Mouse (Mus musculus) adrenal gland, postnatal 4 days (tissue): ENCODE data around the gene Fbxw8. TPM values are rescaled to one million over a fixed set of nuclear protein-coding genes. Genes with fewer than 3 reads are reported as not detected.

ENCODE experiments used
- DNase-seq, 2 experiments: peaks; one replicate each; pipeline ENCODE4 v3.0.0; 2021 to 2022; ENCODE audit warnings: low spot score in 2 of 2, mixed read lengths in 2 of 2
- long read RNA-seq, 2 experiments: library from polyadenylated mRNA; stranded (forward); transcript quantifications; one replicate each; pipeline ENCODE4 v2.0.0; 2021
- total RNA-seq, 2 experiments: library from RNA; stranded (reverse); gene quantifications; 2 replicates each; pipeline ENCODE4 v1.2.3; 2021

The Fbxw8 gene
- 10 to 100 TPM; 53.7 to 62.5 TPM for total RNA-seq
- long read RNA-seq, experiment 1, full-length matches to known transcripts, result 64 of 96 reads
- long read RNA-seq, experiment 1, partial matches to known transcripts, result 13 of 96 reads
- long read RNA-seq, experiment 1, other reads (novel, unspliced or antisense), result 19 of 96 reads
- long read RNA-seq, experiment 2, full-length matches to known transcripts, result 83 of 118 reads
- long read RNA-seq, experiment 2, partial matches to known transcripts, result 17 of 118 reads
- long read RNA-seq, experiment 2, other reads (novel, unspliced or antisense), result 18 of 118 reads

DNA sequence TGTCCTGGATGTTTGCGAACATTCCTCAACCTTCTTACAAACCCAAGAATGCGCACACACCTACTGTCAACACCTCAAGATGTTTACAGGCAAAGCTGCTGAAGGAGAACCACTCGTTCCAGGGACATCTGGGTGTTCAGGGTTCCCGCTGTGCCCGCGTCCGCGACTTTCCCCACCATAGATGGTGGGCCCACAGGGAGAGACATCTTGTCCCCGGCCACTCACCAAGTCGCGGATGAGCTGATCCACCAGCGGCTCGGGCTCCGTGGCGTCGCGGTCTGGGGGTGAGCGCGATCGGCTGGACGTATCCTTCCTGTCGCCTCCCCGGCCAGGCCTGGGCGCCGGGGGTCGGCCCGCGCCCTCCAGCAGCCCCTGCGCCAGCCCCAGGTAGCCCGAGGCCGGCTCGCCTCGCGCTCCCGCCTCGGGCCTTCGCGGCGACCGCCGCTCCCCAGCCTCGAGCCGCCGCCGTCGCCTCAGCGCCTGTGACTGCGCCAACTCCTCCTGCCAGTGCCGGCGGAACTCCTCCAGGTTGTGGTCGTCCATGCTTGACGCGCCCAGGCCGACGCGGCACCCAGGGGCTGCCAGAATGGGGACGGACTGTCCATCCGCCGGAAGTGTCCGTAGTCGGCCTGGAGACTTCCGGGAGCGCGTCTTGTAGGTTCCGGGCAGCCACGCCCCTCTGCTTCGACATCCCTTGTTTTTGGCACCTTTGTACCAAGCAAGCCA, at the start of gene Fbxw8:
Gene Fbxw8 (minus strand): TSS at position 626 of the 726 bp plus-strand sequence.
- DNase-seq, result peak; percentile 79 to 80

DNA sequence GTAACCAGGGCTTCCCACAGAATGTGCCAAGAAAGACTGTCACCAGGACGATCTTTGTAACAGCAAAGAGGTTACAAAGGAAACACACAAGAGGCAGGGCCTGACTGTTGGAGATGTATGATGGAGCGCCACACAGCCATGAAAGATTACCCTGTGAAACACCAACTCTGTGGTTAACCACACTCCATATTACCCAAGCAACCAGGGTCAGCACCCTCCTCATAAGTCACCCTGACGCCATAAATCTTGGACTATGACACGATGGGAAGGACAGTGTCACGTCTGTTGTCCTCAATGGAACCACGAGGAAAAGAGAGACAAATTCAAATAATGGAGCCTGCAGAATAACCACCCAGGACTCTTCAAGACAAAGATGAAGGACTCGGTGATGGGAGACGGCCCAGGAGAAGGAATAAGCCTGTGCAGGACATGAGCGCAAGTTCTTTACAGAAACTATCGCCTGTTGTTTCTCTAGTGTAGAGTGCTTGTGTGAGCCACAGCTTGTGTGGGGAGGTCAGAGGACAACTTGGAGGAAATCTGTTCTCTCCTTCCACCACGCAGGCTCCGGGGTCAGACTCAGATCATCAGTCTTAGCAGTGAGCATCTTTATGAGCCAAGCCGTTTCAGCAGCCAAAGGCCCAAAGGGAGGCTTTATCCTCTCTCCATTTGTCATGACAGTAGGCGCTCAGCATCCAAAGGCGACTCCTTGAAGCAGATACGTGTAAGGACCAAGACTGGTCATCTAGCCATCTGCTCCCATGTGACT, 49.6 kb upstream of the Fbxw8 start:
- DNase-seq, result no peak

- DNase-seq, result no peak
Observed at GRCm38 (mm10) chr5:118199670-118200069, 44.4 kb upstream of the Fbxw8 start.

GRCm38 (mm10) chr5:118197421-118197820, 42.2 kb upstream of the Fbxw8 start:
- DNase-seq, result no peak

DNA sequence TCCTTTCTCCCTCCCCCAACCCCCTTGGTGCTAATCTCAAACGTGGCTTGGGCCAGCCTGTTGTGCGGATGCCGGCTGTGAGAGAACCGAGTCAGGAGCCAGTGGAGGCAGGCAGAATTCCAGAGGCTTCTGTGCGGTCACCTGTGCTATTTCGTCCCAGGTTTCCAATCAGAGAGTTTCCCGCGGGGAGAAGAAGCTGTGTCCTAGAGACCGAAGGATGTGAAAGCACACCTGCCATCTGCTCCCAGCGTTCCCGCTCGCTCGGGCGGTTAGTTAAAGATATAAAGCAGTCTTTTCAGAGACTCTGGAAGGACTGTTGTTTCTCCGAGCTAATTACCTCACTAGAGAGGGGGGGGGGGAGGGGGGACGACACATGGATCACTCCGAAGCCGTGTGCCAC, 37.0 kb upstream of the Fbxw8 start:
- DNase-seq, result no peak

GRCm38 (mm10) chr5:118190491-118190890, 35.2 kb upstream of the Fbxw8 start:
- no peak for DNase-seq

- DNase-seq, result no peak
Observed at GRCm38 (mm10) chr5:118188356-118188755, 33.1 kb upstream of the Fbxw8 start.

DNA sequence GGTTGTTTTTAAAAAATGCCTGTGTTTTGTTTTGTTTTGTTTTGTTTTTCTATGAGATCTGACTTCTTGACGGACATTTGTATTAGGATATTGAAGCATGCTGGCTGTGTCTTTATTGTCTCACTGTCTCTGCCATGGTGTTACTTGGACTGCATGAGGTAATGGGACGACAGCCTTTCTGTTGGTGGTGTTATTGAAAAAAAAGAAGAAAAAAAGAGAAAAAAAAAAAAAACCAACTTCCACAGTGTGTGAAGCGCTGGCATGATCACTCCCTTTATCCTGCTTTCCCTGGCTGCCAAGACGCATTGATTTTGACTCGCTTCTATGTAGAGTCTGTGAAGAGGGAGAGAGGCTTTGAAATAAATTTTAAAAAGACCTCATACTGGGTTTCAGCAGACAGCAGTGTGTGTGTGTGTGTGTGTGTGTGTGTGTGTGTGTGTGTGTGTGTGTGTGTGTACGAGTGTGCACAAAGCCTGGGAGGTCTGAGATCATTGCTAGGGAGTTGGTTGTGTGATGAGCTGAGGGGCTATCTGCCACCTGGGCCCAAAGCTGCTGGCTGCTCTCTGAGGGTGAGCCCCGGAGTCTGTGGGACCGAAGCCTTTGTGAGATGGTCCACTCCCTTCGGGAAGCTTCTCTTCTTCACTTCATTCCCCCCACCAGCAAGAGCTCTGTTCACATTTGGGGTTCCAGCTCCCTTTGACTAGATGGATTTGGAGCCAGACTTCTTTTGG, 31.8 kb upstream of the Fbxw8 start:
- no peak for DNase-seq

DNA sequence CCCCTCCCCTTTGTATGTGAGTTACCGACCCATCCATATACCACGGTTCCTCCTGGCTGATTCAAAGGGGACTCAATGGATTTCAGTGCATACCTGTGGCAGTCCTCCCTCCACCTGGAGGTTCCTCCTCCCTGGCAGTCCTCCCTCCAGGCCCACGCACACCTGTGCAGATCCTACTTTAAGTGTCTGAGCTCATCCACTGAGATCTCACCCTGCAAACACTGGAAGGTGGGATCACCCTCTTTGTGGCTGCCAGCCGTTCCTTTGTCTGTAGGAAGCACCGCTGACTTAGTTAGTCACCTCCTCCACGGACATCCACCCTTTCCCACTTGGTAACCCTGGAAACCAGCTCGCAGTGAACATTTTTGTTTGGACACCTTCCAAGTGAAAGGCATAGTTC, 22.4 kb upstream of the Fbxw8 start:
- no peak for DNase-seq

- DNase-seq, result no peak
Observed at GRCm38 (mm10) chr5:118175137-118175536, 19.9 kb upstream of the Fbxw8 start.

- no peak for DNase-seq
Observed at GRCm38 (mm10) chr5:118174310-118175009, 19.2 kb upstream of the Fbxw8 start.

GRCm38 (mm10) chr5:118172078-118172723, 16.9 kb upstream of the Fbxw8 start:
- DNase-seq, result no peak

DNA sequence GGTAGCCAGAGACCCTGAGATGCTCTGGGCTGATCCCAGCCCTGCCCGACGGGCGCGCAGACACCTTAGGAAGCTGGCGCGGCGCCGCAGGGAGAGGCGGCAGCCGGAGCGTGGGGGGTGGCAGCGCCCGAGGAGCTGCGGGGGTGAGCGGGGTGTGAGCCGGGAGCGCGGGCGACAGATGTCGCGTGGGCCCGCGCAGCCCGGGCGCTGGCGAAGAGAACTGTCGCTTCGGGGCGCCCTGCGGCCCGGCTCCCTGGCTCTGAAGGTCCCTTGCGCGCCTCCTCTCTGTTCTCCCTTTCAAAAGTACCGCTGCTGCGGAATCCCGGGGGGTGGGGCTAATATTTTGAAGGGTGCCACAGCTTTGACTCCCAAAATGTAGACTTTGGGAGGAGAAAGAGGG, 16.4 kb upstream of the Fbxw8 start:
- DNase-seq, result no peak

GRCm38 (mm10) chr5:118170888-118171529, 15.7 kb upstream of the Fbxw8 start:
- no peak for DNase-seq

- no peak for DNase-seq
Observed at GRCm38 (mm10) chr5:118169222-118170221, 14.3 kb upstream of the Fbxw8 start.

GRCm38 (mm10) chr5:118167561-118167995, 12.3 kb upstream of the Fbxw8 start:
- DNase-seq, result no peak

DNA sequence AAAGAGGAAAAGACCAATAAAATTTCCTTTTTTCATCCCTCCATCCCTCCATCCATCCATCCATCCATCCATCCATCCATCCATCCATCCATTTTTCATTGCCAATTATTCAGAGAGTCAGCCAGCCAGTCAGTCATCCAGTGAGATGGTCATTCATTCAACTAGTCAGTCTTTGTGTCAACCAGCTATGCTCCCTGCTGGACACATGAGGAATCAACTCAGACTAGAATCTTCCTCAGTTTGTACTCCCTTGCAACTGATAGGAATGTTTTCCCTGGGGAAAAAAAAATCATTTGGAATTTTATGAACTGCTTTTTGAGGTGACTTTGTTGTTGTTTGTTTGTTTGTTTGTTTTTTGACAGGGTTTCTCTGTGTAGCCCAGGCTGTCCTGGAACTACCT, 10.2 kb upstream of the Fbxw8 start:
- no peak for DNase-seq

- no peak for DNase-seq
Observed at GRCm38 (mm10) chr5:118164581-118164980, 9.3 kb upstream of the Fbxw8 start, which contains the start of gene Hrk. Gene Hrk, plus strand, starts transcription at chr5:118164648.
